Mouse (Mus musculus): Measurements from ENCODE around the gene Plxna1.
A peak's percentile ranks its signal among the peaks of the same experiment; 100 is the strongest.

The Plxna1 gene

DNA sequence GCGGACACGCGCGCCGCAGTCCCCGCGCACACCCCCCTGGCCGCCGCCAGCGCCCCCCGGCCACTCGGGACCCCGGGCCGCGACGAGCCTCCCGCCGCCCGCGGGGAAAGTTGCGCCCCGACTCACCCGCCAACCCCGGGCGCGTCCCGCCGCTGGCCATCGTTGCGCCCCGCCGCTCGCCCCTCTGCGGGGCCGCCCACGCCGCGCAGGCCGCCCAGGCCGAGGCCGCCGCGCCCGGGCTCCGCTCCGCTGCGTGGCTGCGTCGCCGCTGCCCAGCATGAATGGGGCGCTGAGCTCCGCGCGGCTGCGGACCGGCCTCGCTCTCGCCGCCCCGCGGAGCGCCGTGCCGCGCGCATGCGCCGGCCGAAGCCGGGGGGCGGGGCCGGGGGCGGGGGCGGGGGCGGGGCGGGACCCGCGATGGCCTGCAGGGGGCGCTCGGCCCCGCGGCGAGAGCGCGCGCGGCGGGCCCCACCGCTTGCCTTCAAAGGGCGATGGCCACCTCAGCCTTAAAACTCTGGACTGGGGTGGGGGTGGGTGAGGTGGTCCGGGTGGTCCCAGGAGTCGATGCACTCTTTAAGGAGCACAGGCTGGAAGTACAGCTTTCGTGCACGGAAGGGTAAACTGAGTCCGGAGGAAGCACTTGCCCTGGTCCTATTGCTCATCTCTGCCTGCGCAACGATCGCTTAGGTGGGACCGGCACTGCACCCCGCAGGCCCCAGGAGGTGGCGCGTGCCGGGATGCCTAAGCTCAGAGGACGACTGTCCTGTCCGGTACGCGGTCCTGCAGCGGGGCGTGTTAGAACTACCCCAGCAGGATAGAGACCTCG is at the start of gene Plxna1:
TSS of gene Plxna1 (minus strand) at position 340 of the 826 bp plus-strand sequence.
- DNase-seq (ENCODE audit: low read depth, low spot score), result peak; percentile 45

- no peak for DNase-seq (ENCODE audit: low read depth, low spot score)
Observed at GRCm38 (mm10) chr6:89409041-89409440, 46.6 kb upstream of the Plxna1 start.

GRCm38 (mm10) chr6:89408259-89408658 is 45.8 kb upstream of the Plxna1 start:
- no peak for DNase-seq (ENCODE audit: low read depth, low spot score)

- no peak for DNase-seq (ENCODE audit: low read depth, low spot score)
Observed at GRCm38 (mm10) chr6:89407247-89407889, 44.9 kb upstream of the Plxna1 start.

DNA sequence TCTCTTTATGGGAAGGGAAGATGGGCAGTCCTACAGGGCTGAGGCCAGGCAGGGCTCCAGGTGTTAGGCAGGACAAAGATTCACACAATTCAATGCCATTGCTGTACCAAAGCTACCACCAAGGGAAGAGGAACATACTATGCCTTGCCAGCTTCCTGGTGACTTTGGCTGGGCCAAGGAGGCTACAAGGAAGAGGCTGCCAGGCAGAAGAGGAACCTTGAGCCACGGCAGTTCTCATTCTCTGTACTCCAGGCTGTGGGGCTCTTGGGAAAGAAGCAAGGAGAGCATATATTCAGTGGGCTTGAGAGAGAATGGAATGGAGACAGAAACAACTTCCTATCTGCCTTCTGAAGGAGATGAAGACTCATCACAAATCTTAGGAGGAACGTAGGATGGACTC is 42.5 kb upstream of the Plxna1 start:
- DNase-seq (ENCODE audit: low read depth, low spot score), result no peak

- DNase-seq (ENCODE audit: low read depth, low spot score), result no peak
Observed at GRCm38 (mm10) chr6:89403257-89404225, 41.1 kb upstream of the Plxna1 start.

GRCm38 (mm10) chr6:89402406-89402805 is 40.0 kb upstream of the Plxna1 start:
- DNase-seq (ENCODE audit: low read depth, low spot score), result no peak

DNA sequence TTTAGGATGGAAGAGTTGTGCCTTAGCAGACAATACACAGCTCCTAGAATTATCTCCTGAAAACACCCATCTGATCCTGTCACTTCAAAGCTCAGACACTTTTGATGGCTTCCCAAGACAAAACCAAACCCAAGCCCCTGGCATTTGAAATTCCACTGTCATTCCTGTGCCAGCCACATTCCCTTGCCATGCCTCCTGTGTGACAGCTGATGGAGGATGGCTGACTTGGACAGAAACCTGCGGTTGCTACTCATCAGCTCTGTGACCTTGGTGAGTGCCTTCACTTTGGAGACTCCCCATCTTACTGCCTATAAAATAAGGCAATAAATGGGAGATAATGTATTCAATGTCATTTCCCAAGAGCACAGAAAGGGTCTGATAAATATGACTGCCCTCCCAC is 37.1 kb upstream of the Plxna1 start:
- no peak for DNase-seq (ENCODE audit: low read depth, low spot score)

GRCm38 (mm10) chr6:89397919-89398318 is 35.5 kb upstream of the Plxna1 start:
- DNase-seq (ENCODE audit: low read depth, low spot score), result no peak

DNA sequence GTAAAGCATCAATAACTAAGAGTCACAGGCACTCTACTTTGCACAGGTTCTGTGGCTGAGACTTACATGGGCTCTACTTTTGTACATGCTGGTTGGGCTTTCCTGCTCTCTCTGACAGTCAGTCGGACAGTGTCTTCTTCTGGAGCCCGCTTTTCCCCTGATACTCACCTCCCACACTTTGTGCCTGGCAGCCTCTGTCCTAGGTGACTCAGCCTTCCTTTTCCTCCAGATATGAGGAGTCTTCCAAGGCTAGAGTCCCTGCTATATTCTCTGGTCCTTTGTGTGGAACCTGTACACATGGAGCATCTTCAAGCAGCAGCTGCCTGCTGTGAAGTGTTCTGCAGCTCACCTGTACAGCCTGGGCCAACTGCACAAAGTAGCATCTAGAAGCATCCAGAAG is 31.4 kb upstream of the Plxna1 start:
- DNase-seq (ENCODE audit: low read depth, low spot score), result no peak

- no peak for DNase-seq (ENCODE audit: low read depth, low spot score)
Observed at GRCm38 (mm10) chr6:89392213-89392612, 29.8 kb upstream of the Plxna1 start.

GRCm38 (mm10) chr6:89389771-89390170 is 27.4 kb upstream of the Plxna1 start:
- DNase-seq (ENCODE audit: low read depth, low spot score), result no peak

GRCm38 (mm10) chr6:89386956-89387355 is 24.5 kb upstream of the Plxna1 start:
- no peak for DNase-seq (ENCODE audit: low read depth, low spot score)

- no peak for DNase-seq (ENCODE audit: low read depth, low spot score)
Observed at GRCm38 (mm10) chr6:89384699-89385098, 22.3 kb upstream of the Plxna1 start.

DNA sequence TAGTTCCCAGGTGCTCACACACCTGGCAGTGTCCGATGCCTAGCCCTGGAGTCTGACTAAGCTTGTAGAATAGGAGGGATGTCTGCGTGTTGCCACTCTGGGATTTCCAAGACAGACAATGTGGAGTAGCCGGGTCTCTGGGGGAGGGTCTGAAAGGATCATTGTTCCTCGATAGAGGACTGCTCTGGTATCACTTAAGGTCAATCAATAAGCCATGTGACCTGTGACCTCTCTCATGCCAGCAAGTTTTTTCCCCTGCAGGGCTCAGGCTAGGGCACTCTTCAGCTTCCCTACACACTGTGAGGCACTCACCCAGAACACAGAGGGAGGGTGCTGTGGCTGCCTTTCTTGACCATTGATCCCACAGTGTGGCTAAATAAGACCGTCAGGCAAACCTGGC is 19.4 kb upstream of the Plxna1 start:
- no peak for DNase-seq (ENCODE audit: low read depth, low spot score)

- DNase-seq (ENCODE audit: low read depth, low spot score), result no peak
Observed at GRCm38 (mm10) chr6:89381172-89381571, 18.8 kb upstream of the Plxna1 start.

DNA sequence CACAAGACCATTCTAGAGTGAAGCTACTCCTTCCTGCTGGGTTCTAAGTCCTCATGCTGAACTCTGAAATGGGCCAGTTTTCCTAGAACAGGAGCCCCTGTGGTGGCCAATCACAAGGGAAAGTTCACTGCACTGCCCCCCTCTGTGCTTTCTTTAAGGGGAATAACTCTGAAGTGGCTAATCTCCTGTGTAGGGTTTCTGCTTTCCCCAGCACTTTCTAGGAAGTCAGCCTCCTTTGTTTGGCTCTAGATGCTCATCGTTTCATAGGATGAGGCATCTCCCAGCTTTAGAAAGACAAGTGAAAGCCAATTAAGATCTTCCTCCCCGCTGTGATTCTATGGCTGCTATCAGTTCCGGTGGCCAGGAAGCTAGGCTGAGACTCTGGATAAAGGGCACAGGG is 18.3 kb upstream of the Plxna1 start:
- DNase-seq (ENCODE audit: low read depth, low spot score), result no peak

GRCm38 (mm10) chr6:89378264-89378663 is 15.8 kb upstream of the Plxna1 start:
- no peak for DNase-seq (ENCODE audit: low read depth, low spot score)

DNA sequence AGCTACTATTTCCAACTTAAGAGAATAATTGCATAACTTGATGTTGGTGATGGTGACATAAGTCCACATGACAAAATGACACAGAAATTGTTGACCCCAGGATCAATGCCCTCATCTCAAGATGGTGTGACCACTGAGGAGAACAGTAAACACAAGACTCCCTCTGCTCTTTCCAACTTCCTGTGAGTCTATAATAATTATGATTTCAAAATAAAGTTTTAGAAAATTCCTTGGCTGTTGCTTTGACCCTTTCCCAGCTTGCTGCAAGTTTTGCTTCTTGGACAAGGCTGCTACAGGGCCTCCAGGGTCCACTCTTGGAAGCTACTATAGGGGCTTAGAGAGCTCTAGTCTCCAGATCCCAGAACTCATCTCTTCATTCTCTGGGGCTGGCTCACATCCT is 6.4 kb upstream of the Plxna1 start:
- DNase-seq (ENCODE audit: low read depth, low spot score), result no peak

DNA sequence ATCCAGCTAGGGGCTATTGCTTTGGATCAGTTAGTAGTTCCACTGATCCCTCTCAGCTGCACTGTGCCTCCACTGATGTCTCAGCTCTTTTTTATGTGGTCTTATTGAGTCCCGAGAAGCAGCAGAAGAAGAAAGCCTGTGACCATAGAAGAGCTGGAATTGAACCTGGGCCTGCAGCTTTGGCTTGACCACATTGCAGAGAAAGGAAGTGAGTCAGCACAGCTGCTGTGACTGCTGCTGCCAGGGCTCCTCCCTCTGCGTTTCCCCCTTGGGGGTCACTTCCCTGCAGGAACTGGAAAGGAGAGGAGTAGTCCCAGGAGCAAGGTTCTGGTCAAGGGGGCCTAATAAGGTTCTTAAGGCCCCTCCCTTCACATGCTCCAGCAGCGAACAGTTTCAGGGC is 1.9 kb upstream of the Plxna1 start:
- no peak for DNase-seq (ENCODE audit: low read depth, low spot score)

DNA sequence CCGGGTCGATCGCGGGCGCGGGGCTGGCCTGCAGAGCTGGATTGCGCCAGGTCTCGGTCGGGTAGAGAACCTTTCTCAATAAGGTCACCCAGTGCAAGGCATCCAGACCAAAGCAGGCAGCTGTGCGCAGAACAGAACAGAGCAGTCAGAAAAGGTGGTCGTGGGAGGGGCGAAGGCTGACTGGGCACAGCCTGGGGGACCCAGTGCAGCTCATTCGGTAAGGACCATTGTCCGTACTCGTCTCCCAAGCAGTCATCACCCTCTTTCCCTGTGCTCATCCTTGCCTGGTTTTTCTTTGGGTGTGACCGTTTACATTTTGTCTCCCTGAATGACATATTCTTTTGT is 659 bp upstream of the Plxna1 start:
- no peak for DNase-seq (ENCODE audit: low read depth, low spot score)
